Mouse (Mus musculus): ENCODE data around the gene Unc50.

The Unc50 gene

DNA sequence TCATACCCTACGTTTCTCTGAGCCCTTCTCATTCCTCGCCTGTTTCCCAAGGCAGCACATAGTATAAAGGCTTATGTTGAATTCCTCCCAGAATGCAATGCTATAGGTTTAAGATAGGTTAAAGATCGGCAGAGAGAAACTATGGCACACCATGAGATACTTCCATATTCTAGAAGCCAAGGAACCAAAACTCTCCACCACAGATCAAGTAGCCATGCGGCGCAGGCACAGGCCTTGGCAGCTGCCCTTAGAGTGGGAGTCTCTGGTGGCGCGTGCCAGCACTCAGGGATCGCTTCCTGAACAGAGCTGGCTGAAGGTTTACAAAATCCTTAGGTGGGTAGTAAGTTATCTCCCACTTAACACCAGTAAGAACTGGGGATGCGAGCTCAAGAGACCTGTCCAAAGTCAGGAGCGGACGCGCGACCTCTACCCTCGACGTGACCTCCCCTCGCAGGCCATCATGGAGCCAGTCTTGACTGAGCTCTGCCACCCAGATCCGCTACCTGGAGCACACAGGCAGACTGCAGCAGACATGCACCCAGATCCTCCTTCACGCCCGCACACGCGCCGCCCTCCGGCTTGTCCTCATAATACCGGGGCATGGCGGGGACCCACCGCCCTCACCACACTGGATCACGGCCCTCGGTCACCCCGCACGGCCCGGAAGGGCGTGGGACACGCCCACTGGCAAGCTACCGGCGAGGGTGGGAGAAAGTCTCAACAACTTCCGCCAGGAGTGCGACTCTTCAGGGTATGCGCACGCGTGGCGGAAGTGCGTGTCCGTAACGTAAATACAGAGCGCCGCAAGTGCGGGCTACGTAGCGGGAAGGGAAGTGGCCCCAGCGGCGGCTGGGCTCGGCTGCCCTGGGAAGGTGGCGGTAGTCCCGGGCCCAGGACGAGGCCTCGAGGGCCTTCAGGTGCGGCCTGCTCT is at the start of gene Unc50, which contains the start of gene Coa5:
Gene Unc50, plus strand, starts transcription at position 774 of the 931 bp plus-strand sequence.
Gene Coa5, minus strand, starts transcription at position 738 of the 931 bp plus-strand sequence.
- peak; percentile 95 for DNase-seq (ENCODE audit: low read depth)

- no peak for DNase-seq (ENCODE audit: low read depth)
Observed at GRCm38 (mm10) chr1:37380913-37381312, 49.0 kb upstream of the Unc50 start.

- no peak for DNase-seq (ENCODE audit: low read depth)
Observed at GRCm38 (mm10) chr1:37384304-37384703, 45.6 kb upstream of the Unc50 start.

- no peak for DNase-seq (ENCODE audit: low read depth)
Observed at GRCm38 (mm10) chr1:37386448-37386971, 43.4 kb upstream of the Unc50 start.

DNA sequence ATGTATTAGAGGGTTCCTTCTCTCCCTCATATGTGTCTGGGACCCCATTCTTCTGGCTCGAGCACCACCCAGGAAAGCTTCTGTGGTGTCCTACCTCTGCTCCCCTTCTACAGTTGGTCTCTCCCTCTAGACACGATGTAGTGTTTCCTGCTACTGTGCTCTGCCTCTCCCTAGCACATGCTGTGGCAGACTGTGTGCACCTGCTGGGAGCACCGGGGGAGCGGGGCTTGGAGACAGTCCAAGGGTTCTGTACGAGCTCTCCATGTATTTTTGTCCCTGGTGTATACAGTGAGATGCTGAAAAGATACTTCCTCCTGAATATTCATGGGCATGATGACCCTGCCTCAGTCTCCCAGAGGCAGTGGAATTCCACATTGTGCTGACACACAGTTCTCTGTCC is 36.8 kb upstream of the Unc50 start:
- no peak for DNase-seq (ENCODE audit: low read depth)

- no peak for DNase-seq (ENCODE audit: low read depth)
Observed at GRCm38 (mm10) chr1:37396481-37396880, 33.5 kb upstream of the Unc50 start.

DNA sequence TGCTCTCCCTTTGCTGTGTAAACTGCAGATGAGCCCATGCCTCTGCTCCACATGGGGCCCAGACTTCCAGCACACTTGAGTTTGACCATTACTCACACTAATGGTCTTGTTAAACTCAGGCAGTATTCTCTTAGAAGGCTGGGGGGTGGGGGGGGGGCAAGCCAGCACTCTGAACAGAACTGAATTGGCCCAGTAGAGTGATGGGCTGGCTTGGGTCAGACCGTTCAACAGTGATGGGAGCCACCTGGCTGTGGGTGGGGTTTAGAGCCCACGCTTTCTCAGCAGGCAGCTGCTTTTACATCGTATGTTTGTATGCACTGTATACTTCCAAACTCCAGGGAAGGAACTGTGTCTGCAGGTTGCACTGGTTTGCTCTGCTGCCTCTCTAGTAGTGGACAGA is 31.0 kb upstream of the Unc50 start:
- DNase-seq (ENCODE audit: low read depth), result no peak

DNA sequence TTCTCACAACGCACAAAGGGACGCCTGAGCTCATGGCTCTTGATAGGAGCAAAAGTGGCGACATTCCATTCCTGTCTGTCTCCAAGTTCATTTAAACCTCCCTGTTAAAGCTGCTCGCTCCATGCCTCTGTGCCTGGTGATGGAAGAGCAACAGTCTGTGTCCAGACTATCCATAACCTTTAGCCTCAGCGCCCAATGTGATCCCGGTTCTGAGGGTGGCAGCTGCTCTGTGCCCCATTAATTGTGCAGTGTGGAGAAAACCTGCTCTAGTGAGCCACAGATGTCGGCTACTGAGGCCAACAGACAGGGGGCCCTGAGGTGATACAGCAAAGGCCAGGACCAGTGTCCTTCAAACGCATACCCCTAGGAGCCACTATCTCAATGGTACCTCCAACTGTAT is 30.2 kb upstream of the Unc50 start:
- DNase-seq (ENCODE audit: low read depth), result no peak

DNA sequence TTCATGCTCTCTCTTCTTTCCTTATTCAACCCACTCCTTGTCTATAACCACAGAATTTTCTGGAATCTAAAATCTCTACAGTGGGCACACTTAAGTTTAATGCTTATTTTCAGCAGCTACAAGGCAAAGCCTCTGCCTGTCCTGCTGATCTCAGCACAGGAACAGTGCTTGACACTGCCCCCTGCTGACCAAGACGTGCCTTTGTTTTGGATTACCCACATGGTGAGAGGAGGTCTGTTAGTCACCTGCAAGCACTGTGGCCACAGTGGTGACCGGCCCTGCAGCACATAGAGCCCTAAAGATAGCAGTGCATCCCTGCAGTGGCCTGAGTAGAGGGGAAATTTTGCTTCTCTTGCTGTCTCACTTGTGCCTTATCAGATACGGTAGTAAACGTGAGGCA is 28.3 kb upstream of the Unc50 start:
- peak; percentile 77 for DNase-seq (ENCODE audit: low read depth)

DNA sequence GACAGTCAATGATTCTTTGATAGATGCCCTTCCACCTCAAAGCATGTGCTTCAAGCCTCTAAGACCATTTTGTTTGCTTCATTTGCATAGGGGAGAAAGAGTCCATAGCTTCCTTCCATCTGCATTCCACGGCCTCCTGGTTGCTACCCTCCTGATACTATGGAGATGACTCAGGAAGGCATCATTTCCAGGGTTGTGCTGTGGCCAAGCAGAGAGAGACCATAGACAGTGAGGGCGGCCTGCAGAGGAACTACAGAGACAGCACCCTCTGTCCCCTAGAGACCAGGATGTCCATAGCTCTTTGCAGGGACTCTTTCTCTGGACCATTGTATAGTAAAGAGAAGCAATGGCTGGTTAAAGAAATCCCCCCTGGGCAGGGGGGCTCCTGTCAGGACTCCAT is 24.8 kb upstream of the Unc50 start:
- no peak for DNase-seq (ENCODE audit: low read depth)

DNA sequence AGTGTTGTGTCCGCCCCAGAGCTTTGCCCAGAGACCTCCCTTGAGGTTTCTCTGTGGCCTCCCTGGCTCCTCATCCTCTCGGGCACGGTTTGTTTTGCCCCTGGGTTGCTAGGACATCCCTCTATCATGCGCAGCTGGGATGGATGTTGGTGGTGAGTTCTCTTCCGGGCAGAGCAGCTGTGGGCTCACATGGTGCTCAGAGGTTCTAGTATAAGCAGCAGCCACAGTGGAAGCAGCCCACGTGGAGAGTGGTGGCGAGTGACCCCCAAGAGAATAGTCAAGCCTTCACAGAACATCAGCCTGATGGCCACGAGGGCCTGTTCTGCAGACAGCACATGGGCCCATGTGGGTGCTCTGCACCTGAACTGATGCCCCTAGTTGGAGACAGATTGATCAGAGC is 22.7 kb upstream of the Unc50 start:
- no peak for DNase-seq (ENCODE audit: low read depth)

GRCm38 (mm10) chr1:37408059-37408458 is 21.9 kb upstream of the Unc50 start:
- no peak for DNase-seq (ENCODE audit: low read depth)

GRCm38 (mm10) chr1:37408678-37409077 is 21.3 kb upstream of the Unc50 start:
- DNase-seq (ENCODE audit: low read depth), result no peak

GRCm38 (mm10) chr1:37409647-37410046 is 20.3 kb upstream of the Unc50 start:
- no peak for DNase-seq (ENCODE audit: low read depth)

- no peak for DNase-seq (ENCODE audit: low read depth)
Observed at GRCm38 (mm10) chr1:37415394-37415793, 14.5 kb upstream of the Unc50 start.

DNA sequence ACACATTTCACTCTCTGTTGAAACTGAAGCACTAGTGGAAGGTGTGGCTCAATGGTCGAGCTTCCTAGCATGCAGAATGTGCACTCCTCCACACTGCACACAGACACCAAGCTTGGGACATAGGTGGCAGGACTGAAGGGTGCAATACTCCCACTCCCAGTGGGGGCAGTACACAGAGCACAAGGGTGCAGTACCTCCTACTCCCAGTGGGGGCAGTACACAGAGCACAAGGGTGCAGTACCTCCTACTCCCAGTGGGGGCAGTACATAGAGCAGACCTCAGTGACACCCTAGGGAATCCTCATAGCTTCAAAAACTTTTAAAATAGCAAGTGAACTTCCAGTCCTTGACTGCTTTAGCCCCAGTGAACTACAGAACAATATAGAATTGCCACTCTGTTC is 10.5 kb upstream of the Unc50 start:
- DNase-seq (ENCODE audit: low read depth), result peak; percentile 90

- no peak for DNase-seq (ENCODE audit: low read depth)
Observed at GRCm38 (mm10) chr1:37427144-37427875, 2.6 kb upstream of the Unc50 start.

GRCm38 (mm10) chr1:37428911-37429310 is 1.0 kb upstream of the Unc50 start:
- no peak for DNase-seq (ENCODE audit: low read depth)

GRCm38 (mm10) chr1:37430297-37430840 is 430 bp downstream of the Unc50 start:
- no peak for DNase-seq (ENCODE audit: low read depth)

- DNase-seq (ENCODE audit: low read depth), result no peak
Observed at GRCm38 (mm10) chr1:37436419-37436818, 6.5 kb downstream of the Unc50 start.

GRCm38 (mm10) chr1:37442848-37443835 is 13.2 kb downstream of the Unc50 start:
- no peak for DNase-seq (ENCODE audit: low read depth)

Measured in naive thymus-derived CD4-positive, alpha-beta T cell, adult 2 months (primary cell).